Mouse (Mus musculus) embryonic facial prominence, embryonic 10.5 days (tissue): ENCODE measurements around the gene a. TPM values are rescaled to one million over a fixed set of nuclear protein-coding genes. Genes with fewer than 3 reads are reported as not detected.
A peak's percentile ranks its signal among the peaks of the same experiment; 100 is the strongest.

ENCODE experiments used
- DNase-seq: peaks from one replicate; pipeline ENCODE4 v3.0.0-alpha.2; 2017; ENCODE audit warnings: low spot score
- H3K27ac ChIP-seq: fragments of 300-500 bp; sonication (generic); replicated peaks from 2 replicates; pipeline ENCODE4 v1.5.1; 2016; ENCODE audit warnings: mild to moderate bottlenecking
- H3K27me3 ChIP-seq: fragments of 300-500 bp; sonication (generic); replicated peaks from 2 replicates; pipeline ENCODE4 v1.6.1; 2016; ENCODE audit warnings: low read depth, mild to moderate bottlenecking; ENCODE audit not compliant: poor library complexity, severe bottlenecking
- H3K36me3 ChIP-seq: fragments of 300-500 bp; sonication (generic); replicated peaks from 2 replicates; pipeline ENCODE4 v1.6.1; 2016; ENCODE audit warnings: mild to moderate bottlenecking, moderate library complexity
- H3K4me1 ChIP-seq: fragments of 300-500 bp; sonication (generic); 2 replicates; pipeline ENCODE4 v1.6.1; 2016
- H3K4me3 ChIP-seq: fragments of 300-500 bp; sonication (generic); 2 replicates; pipeline ENCODE4 v1.5.1; 2016; ENCODE audit warnings: mild to moderate bottlenecking, moderate library complexity
- H3K9me3 ChIP-seq: fragments of 300-500 bp; sonication (generic); 2 replicates; pipeline ENCODE4 v1.6.1; 2016; ENCODE audit warnings: mild to moderate bottlenecking
- WGBS: fragments of 180-500 bp; shearing (Covaris S2); methylation state at CpG from one replicate; pipeline ENCODE4 v1.1.7; 2016; 5-methylcytosine and 5-hydroxymethylcytosine counted together
- polyA plus RNA-seq: library from polyadenylated mRNA; unstranded; fragments of >200 nt; fragmentation: Nextera tagmentation; extraction: Ambion mirVana; gene quantifications from 2 replicates; pipeline ENCODE4 v1.2.1, GENCODE M21; 2016

The a gene
- polyA plus RNA-seq, 1 experiment from 2014 or later = 2.3 TPM

GRCm38 (mm10) chr2:154764828-154765497 lies 26.2 kb upstream of the a start:
- no peak for DNase-seq

GRCm38 (mm10) chr2:154765554-154766008 lies 25.6 kb upstream of the a start:
- WGBS = 77% methylated on average over 8 of the region's 8 CpGs
- Histone ChIP-seq H3K27ac (no peak overlapping the region), H3K36me3 (no peaks in the 10 kb centered on the region), H3K9me3 (0 out of 2 replicates have a peak, but pooled peaks cover 5% of the 10 kb centered on the region), H3K4me1 (peaks cover 12% of the 10 kb centered on the region), H3K4me3 (no peak overlapping the region), H3K27me3 (no peaks in the 10 kb centered on the region)
- no peak for DNase-seq

More at GRCm38 (mm10) chr2:154764828-154765497, 26.2 kb upstream of the a start:
- Histone ChIP-seq H3K27me3 (no peaks in the 10 kb centered on the region), H3K4me3 (no peak overlapping the region), H3K4me1 (peaks cover 12% of the 10 kb centered on the region), H3K36me3 (no peaks in the 10 kb centered on the region), H3K9me3 (0 out of 2 replicates have a peak, but pooled peaks cover 6% of the 10 kb centered on the region), H3K27ac (no peak overlapping the region)
- 79% methylated on average over 9 of the region's 9 CpGs for WGBS

DNA sequence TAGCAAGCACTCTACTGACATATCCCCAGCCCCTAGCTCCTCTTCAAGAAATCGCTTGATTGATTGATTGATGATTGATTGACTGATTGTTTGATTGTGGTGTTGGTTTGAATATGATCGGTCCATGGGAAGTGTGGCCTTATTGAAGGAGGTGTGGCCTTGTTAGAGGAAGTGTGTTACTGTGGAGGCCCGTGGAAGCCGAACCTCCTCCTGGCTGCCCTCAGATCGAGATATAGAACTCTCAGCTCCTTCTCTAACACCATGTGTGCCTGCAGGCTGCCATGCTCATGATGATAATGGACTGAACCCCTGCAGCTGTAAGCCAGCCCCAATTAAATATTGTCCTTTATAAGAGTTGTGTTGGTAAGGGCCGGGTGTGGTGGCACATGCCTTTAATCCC lies 24.2 kb upstream of the a start:
- 90% methylated on average over 6 of the region's 6 CpGs for WGBS
- H3K27me3 ChIP-seq = no peaks in the 10 kb centered on the region
- peaks cover 12% of the 10 kb centered on the region for H3K4me1 ChIP-seq
- no peaks in the 10 kb centered on the region for H3K36me3 ChIP-seq
- no peak overlapping the region for H3K27ac ChIP-seq
- DNase-seq = no peak
- H3K9me3 ChIP-seq = no peaks in the 10 kb centered on the region
- H3K4me3 ChIP-seq = no peak overlapping the region

- DNase-seq = no peak
Observed at GRCm38 (mm10) chr2:154769930-154770329, 21.3 kb upstream of the a start, which contains the start of gene Gm14214. Gene Gm14214 (minus strand): TSS chr2:154770030.

GRCm38 (mm10) chr2:154771604-154772003 lies 19.6 kb upstream of the a start:
- no peak overlapping the region for H3K27ac ChIP-seq
- peaks cover 6% of the 10 kb centered on the region for H3K4me1 ChIP-seq
- H3K4me3 ChIP-seq = no peak overlapping the region
- no peaks in the 10 kb centered on the region for H3K27me3 ChIP-seq
- WGBS = 85% methylated on average over 8 of the region's 8 CpGs
- H3K9me3 ChIP-seq = no peaks in the 10 kb centered on the region
- no peaks in the 10 kb centered on the region for H3K36me3 ChIP-seq
- no peak for DNase-seq

More at GRCm38 (mm10) chr2:154769930-154770329, 21.3 kb upstream of the a start, which contains the start of gene Gm14214:
- Histone ChIP-seq H3K27me3 (no peaks in the 10 kb centered on the region), H3K27ac (no peak within 1 kb of the TSS), H3K9me3 (no peaks in the 10 kb centered on the region), H3K4me1 (peaks cover 6% of the 10 kb centered on the region), H3K36me3 (no peaks in the 10 kb centered on the region), H3K4me3 (no peak within 1 kb of the TSS)

GRCm38 (mm10) chr2:154774032-154774431 lies 17.2 kb upstream of the a start:
- 86% methylated on average over 1 of the region's 1 CpGs for WGBS
- Histone ChIP-seq H3K4me1 (no peaks in the 10 kb centered on the region), H3K36me3 (no peaks in the 10 kb centered on the region), H3K27ac (no peak overlapping the region), H3K27me3 (no peaks in the 10 kb centered on the region), H3K4me3 (no peak overlapping the region), H3K9me3 (no peaks in the 10 kb centered on the region)
- DNase-seq = peak; percentile 44

- H3K4me1 ChIP-seq = 0 out of 2 replicates have a peak, but pooled peaks cover 4% of the 10 kb centered on the region
- no peak overlapping the region for H3K4me3 ChIP-seq
- no peak for DNase-seq
- H3K9me3 ChIP-seq = no peaks in the 10 kb centered on the region
- WGBS = 75% methylated on average over 7 of the region's 7 CpGs
- H3K27me3 ChIP-seq = no peaks in the 10 kb centered on the region
- no peaks in the 10 kb centered on the region for H3K36me3 ChIP-seq
- H3K27ac ChIP-seq = no peak overlapping the region
Observed at GRCm38 (mm10) chr2:154776496-154776895, 14.7 kb upstream of the a start.

DNA sequence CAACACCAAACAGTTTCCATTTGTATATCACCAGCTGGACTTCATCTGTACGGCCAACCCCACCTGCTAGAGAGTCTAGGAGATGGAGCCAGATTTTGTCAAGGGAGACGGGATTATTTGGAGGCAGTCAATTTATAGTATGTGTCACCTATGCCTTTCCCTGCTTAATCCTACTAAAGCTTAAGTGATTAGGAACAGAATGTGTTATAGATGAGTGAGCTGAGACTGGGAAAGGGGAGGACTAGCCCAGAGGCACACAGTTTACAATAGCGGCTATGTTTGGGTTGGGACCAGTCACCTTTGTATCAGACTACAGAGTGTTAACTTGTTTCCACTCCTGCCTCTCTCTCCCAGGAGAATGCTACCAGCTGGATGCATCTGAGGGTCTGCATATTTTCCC lies 11.6 kb upstream of the a start:
- 53% methylated on average over 3 of the region's 3 CpGs for WGBS
- peaks cover 23% of the 10 kb centered on the region for H3K4me1 ChIP-seq

DNA sequence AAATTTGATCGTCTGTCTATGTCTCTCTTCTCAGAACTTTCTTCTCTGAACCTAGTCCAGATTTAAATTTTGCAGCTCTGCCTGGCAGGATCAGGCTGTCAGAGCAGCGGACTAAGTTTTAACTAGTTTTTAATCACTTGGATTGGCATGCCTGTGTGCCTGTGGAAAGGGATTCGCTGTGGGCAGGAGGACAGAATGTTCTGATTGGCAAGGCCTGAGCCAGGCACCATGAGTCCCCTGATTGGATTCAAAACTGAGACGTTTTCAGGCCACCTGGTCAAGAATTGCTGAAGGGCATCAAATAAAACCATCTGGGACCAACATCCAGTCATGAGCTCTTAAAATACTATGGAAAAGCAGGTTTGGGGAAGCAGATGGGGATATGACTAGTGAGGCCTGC lies 8.8 kb upstream of the a start:
- WGBS = 77% methylated on average over 4 of the region's 4 CpGs
- H3K27ac ChIP-seq = no peak overlapping the region
- H3K27me3 ChIP-seq = no peaks in the 10 kb centered on the region
- no peak overlapping the region for H3K4me3 ChIP-seq
- H3K4me1 ChIP-seq = peaks cover 36% of the 10 kb centered on the region
- no peak for DNase-seq
- H3K36me3 ChIP-seq = no peaks in the 10 kb centered on the region
- no peaks in the 10 kb centered on the region for H3K9me3 ChIP-seq

More for the DNA sequence above, 11.6 kb upstream of the a start:
- H3K27me3 ChIP-seq = no peaks in the 10 kb centered on the region
- no peak overlapping the region for H3K4me3 ChIP-seq
- DNase-seq = no peak
- H3K9me3 ChIP-seq = no peaks in the 10 kb centered on the region
- no peak overlapping the region for H3K27ac ChIP-seq
- H3K36me3 ChIP-seq = no peaks in the 10 kb centered on the region

GRCm38 (mm10) chr2:154782856-154783650 lies 8.1 kb upstream of the a start:
- no peak for DNase-seq

GRCm38 (mm10) chr2:154785284-154785683 lies 5.9 kb upstream of the a start:
- no peak for DNase-seq
- Histone ChIP-seq H3K4me3 (no peak overlapping the region), H3K36me3 (no peaks in the 10 kb centered on the region), H3K27ac (no peak overlapping the region), H3K27me3 (no peaks in the 10 kb centered on the region), H3K9me3 (no peaks in the 10 kb centered on the region), H3K4me1 (peaks cover 37% of the 10 kb centered on the region)
- 60% methylated on average over 3 of the region's 3 CpGs for WGBS

More at GRCm38 (mm10) chr2:154782856-154783650, 8.1 kb upstream of the a start:
- no peak overlapping the region for H3K4me3 ChIP-seq
- no peaks in the 10 kb centered on the region for H3K36me3 ChIP-seq
- H3K27ac ChIP-seq = no peak overlapping the region
- no peaks in the 10 kb centered on the region for H3K27me3 ChIP-seq
- WGBS = 75% methylated on average over 17 of the region's 17 CpGs
- H3K9me3 ChIP-seq = no peaks in the 10 kb centered on the region
- H3K4me1 ChIP-seq = peaks cover 36% of the 10 kb centered on the region

DNA sequence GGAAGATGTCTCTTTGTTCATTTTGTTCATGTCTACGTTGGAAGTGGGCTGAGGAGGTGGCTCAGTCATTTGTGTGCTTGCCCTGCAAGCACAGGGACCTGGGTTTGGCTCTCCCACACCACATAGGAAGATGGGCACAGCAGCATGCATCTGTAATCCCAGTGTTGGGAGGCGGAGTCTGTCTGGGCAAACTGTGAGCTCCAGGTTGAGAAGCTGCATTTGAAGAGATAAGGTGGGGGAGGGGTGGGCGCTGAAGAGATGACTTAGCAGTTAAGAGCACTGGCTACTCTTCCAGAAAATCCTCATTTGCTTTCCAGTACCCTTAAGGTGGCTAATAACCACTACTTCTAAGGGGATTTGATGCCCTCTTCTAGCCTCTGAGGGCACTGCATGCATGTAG lies 5.0 kb upstream of the a start:
- DNase-seq = no peak
- Histone ChIP-seq H3K36me3 (no peaks in the 10 kb centered on the region), H3K27ac (no peak overlapping the region), H3K4me1 (peaks cover 37% of the 10 kb centered on the region), H3K27me3 (no peaks in the 10 kb centered on the region), H3K9me3 (no peaks in the 10 kb centered on the region), H3K4me3 (no peak overlapping the region)
- WGBS = 43% methylated on average over 3 of the region's 3 CpGs

DNA sequence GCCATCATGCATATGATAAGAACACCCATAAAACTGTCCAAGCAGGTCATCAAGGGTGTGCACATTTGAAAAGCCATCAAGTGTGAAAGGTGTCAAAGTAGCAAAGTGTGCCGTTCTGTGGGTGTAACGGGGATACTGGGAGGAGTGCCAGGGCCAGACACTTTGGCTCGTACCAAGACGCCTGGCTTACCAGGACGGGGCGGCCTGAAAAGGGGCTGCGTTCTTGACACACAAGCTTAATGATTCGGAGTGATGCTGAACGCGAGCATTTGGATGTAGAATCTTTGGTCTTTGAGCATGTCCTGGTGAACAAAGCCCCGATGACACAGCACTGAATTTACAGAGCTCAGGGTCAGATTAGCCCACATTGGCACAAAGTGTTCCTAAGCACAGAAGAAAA lies 4.4 kb upstream of the a start:
- H3K4me3 ChIP-seq = no peak overlapping the region
- no peak overlapping the region for H3K27ac ChIP-seq
- WGBS = 86% methylated on average over 11 of the region's 11 CpGs
- DNase-seq = no peak
- H3K36me3 ChIP-seq = no peaks in the 10 kb centered on the region
- H3K9me3 ChIP-seq = no peaks in the 10 kb centered on the region
- H3K4me1 ChIP-seq = peaks cover 37% of the 10 kb centered on the region
- no peaks in the 10 kb centered on the region for H3K27me3 ChIP-seq
